Mouse (Mus musculus) cerebellum, postnatal 4 days (tissue): ENCODE results near the gene Tbce.
"Not testable (repeated sequence)": the region's sequence is repeated elsewhere in the genome, so short reads cannot be mapped to it uniquely, and the experiment has no call there.

Experiments used
- DNase-seq, 2 experiments: peaks; one replicate each; pipeline ENCODE4 v3.0.0; 2022; ENCODE audit warnings: low spot score in 2 of 2, mixed read lengths in 1 of 2

Gene Tbce

DNA sequence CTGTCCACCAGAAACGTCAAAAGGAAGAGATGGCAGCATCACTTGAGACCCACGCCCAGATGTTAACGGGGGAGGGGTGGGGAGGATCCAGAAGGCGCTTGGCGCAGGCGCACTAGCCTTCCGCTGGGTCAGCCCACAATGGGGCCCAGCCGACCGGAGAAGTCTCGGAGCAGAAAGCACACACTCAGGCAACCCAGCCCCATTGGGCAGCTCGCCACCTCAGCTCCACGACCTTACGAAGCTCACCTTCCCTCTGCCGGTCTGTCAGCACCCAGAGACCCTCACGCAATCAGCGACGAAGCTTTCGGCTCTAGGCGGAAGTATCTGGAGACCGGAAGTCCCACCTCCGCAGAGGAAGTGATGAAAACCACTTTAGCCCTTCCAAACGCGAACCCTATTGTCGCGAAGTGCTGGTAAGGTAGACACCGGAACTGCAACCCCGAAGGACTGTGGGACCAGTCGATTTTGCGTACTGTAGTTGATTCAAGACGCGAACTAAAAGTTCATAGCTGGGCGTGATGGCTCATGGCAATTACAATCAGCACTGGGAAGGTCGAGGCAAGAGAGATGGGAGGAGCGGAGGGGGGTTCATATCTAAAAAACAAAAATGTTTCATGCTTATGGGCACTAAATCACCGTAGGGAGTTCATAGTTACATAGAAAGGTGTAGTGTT is at the start of gene Tbce:
Gene Tbce, minus strand, starts transcription at position 347 of the 674 bp plus-strand sequence.
- DNase-seq = peak; percentile 70 to 88

DNA sequence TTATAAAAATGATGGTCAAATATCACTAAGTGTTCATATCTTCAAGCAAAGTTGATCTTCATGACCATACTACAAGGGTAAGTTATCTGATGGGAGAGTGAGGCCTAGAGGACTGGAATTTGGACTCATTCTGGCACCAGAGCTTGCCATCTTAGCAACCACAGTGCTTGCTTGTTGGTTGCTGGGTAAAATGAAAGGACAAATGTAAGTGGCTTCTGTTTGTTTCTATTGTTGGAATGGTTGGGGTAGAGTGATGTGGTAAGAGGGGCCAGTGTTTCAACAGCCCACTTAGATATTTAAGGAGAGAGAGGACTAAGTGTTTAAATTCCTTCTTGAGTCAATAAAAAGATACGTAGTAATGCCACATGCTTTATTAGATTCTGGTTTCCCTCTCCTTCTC is 49.2 kb upstream of the Tbce start:
- DNase-seq = no peak

DNA sequence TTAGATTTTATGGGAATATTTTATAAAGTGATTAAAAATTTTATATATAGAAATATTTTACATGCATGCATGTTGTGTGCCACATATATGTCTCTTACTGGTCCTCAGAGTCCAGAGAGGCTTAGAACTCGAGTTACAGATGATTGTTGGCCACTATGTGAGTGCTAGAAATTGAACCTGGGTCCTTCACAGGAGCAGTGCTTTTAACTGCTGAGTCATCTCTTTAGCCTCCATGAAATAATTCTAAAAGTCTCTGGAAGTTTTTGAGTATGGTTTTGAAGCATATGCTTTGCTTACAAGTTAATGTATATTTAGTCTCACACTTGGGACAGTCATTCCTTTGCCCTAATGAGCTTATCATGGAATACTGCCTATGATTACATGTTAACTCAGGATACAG is 35.9 kb upstream of the Tbce start:
- no peak for DNase-seq

DNA sequence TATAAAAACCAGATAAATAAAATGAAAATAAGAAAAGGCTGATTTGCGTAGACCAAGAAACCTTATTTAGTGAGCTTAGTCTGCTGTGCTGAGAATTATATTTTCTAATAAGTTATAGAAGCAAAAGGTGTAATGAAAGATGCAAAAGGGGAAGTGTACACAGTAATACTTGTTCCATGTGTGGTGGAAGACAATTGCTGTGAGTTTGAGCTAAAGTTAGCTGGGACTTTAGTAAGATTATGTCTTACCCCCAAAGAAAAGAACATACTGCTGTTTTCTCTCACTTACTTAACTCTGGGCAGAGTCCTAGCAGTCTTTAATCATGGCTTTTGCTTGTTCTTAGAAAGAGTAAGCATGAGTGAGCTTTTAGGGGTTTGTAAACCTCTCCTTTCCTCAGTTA is 34.9 kb upstream of the Tbce start:
- no peak for DNase-seq

DNA sequence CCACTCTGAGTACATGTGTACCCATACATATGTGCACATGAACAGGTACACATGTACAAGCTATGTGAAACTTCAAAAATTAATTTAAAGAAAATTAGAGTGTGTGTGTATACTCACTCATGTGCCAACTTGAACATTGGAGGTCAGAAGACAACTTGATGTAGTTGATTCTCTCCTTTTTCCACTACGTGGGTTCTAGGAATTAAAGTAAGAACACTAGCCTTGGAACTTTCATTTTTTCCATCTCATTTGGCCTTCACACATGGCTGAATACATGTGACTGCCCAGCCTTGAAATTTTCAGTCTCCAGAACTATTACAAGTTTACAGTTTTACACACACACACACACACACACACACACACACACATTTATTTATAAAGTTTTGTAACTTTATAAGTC is 29.9 kb upstream of the Tbce start:
- no peak for DNase-seq

DNA sequence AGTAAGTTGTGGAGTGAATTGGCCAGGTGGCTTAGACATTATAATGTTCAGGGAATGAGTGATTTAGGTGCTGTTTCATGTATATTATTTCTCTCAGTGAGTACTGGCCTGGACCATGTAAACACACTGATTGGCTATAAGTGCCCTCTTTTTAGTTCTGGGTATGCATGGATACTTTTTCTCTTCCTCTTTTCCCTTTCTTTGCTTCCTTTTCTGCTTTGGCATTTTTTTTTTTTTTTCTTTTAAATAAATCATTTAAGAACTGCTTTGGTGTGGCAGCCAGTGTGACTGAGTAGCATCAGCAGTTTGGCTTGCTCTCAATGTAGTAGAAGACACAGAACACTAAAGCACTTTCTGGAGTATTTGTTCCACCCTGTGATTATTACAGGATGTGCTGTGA is 28.6 kb upstream of the Tbce start:
- no peak for DNase-seq

DNA sequence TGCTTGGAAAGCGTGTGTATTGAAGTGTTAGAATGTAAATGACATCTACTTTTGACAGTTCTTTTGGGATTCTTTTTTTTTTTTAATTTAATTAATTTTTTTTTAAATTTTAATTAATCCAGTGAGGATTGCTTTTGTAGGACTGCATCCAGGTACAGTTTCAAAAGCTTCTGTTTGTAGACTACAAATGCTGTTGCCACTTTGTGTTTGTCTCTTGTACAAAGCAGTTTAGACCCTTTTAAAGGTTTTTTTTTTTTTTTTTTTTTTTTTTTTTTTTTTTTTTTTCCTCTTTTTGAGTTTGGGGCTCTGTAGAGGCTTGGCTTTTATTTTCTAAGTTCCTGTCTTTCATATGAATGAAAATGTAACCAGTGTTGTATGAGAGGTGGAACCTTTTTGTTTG is 26.3 kb upstream of the Tbce start:
- DNase-seq = no peak

DNA sequence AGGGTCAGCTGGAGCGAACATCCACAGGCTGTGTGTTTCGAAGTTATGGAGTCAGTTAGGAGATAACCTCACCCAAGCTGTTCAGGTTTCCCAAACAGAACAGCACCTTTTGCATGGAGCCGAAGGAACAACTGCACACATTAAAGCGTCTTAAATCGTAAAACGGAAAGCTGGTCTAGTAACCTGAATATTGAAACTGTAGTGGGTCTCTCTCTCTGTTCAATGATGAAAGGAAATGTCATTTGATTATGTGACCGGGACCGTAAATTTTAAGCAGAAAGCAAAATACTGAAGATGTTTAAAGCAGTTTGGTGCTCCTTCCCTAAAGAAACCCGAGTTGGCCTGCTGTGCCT is 25.6 kb upstream of the Tbce start:
- DNase-seq = no peak

DNA sequence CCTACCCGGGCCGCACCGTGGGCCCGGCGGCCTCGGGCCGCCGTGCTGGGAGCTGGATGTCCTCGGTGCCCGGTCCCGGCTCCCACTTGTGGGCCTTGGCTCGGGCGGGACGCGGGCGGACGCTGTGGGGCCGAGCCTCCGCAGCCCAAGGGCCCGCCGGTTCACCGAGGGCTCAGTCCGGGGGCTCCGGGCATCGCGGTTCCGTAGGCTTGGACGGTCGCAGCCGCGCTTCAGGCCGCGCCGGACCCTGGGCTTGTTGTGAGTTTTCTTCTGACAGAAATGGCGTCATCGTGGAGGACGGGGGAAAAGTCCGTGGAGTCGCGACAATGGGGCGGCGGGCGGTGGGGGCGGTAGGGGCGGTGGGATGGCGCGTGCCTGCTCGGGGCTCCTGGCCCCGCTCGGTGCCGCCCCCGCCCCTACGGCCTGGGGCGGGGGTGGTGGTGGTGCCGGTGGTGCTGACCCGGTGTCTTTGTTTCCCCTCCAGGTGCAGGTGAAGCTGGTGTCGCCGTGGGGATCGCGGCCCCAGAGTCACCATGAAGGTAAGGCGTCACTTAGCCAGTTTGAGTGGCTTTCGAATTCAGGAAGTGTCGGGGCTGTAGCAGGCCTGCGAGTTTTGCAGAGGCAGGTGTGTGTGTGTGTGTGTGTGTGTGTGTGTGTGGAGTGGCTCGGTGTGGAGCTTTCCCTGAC is 25.0 kb upstream of the Tbce start:
- peak; percentile 29 to 34 for DNase-seq

DNA sequence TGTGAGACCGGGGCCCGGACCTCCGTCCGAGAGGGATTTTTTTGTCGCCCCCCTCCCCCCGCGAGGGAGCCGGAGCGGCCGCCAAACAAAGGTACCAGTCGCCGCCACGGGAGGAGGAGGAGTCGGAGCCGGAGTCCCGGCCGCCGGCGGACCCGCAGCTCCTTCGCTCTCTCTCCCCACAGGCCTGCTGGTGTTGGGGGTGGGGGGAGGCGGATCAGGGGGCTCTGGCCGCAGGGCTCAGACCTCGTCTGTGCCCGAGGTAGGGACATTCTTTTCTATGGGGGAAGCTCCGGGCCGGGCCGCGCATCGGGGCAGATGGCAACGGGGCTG is 24.5 kb upstream of the Tbce start:
- no peak for DNase-seq

DNA sequence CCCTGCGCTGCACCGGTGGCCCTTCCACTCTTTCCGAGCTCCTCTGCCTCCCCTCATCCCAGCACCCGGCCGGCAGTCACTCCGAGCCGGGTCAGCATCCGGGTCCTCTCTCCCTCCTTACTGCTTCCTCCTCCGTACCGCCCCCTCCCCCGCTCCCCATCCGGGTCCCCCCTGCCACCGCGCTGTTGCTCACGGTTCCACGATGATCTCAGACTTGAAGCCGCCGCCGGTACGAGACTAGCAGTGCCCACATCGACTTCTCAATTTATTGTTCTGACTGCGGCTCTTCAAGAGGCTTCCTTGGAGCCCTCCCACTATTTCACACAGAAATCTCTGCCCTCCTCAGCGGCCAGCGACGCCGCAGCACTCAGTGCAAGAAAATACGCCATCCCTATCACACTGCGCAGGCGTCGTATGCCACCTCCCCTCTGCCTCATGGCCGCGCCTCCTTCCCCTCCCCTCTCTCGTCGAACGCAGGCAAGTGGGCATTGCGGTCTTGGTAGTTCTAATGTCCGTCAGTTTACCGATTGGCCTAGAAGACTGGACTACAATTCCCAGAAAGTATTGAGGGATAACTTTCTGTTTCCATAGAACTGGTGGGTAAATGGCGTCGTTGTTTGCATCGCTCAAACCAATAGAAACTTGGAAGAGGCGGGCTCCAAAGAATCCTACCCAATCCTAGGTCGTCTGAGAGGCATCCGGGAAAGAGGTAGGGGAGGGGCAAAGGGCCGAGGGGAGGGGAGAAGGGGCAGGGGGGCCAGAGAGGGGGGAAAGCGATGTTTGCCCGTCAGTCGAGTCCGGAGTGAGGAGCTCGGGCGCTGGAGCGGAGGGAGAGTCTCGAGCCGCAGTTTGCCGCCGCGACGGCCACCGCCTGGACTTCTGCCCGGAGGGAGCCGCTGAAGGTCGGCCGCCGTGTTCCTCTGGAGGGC is 23.8 kb upstream of the Tbce start, which contains the start of the genes Arid4b and Ggps1:
Gene Arid4b, plus strand, starts transcription at position 220 of the 929 bp plus-strand sequence.
Gene Ggps1, minus strand, starts transcription at position 476 of the 929 bp plus-strand sequence.
- peak; percentile 74 to 88 for DNase-seq

DNA sequence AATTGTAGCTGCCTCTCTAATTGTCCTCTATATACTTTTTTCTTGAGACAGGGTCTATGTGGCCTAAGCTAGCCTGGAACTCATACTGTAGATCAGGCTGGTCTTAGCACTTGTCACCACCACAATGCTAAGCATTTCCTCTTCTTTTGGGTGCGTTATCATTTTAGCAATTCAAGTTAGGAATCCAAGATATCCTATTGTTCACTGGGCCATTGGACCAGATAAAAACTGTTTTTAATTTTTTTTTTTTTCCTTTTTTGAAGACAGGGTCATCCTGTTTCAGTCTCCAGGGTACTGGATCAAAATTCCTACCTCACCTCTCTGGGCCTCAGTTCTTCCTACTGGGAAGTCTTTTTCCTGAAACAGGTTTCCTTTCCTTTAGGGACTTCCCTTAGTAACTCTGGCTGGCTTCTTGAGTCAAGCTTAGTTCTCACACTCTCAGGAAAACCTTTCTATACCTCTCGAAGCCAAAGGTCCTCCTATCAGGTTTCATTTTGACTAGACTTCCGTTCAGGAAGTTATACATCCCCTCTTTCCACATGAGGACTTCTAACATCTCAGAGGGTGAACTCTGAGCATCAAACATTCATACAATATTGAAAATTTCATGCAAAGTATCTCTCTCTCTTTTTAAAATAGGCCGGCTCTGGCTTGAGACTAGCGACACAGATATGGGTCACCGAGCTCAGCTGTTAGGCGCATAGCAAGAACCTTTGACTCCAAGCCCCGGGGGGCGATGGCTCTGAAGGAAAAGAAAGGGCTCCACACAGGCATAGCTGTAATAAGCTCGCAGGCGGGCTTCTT is 23.0 kb upstream of the Tbce start:
- no peak for DNase-seq

DNA sequence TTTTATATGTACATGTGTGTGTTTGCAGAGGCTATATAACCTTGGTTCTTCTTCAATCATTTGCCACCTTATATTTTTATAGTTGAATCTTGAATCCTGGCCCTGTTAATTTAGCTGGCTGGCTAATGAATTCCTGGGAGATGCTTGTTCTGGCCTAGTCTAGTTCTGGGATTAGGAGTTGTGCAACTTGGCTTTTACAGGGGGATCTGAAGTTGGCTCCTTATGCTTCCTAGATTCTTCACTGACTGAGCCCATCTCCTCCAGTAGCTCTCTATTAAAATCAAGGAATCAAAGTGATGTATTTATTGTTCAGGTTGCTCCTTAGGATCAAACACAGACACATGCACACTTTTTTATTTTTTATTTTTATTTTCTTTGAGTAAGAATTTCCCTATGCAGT is 20.1 kb upstream of the Tbce start:
- DNase-seq = no peak

DNA sequence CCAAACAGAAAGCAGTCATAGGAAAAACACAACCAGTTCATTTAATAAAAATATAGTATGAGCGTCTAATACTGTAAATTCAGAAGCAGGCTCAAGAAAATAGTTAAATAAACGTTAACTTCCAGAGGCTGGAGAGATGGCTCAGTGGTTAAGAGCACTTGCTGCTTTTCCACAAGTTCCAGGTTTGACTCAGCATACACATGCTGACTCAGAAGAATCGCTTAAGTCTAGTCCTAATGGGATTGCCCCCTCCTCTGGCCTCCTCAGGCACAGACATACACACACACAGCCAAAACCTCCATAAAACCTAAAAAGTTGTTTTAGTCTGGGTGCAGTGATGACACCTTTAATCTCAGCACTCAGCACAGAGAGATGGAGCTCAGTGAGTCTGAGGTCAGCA is 17.4 kb upstream of the Tbce start:
- no peak for DNase-seq

DNA sequence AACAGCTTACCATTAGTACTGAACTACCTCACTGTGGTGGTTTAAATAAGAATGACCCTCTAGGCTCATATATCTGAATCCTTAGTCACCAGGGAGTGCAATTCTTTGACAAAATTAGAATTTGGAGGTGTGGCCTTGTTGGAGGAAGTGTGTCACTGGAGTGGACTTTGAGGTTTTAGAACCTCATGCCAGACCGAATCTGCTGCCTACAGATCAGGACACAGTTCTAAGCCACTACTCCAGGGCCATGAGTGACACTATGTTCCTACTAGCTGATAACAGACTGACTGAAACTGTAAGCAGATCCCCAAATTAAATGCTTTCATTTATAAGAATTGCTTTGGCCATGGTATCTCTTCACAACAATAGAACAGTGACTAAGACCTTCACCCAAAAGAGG is 10.4 kb upstream of the Tbce start:
- DNase-seq = no peak

DNA sequence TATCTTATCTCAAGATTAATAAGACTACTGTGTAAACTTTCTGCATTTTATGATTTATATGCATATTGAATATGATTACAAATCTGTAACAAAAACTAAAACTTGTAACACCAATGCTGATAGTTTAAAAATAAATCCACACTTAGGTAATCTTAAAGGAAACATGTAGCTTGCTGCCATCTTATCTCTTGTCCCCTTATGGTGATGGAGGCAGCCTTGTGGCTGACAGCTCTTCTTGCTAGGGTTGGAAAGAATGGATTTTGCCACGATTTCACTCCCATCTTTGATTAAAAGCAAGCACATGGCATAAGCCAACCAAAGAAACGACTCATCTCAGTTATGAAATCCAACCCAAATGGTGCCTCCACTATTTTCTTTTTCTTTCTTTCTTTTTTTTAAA is 5.1 kb upstream of the Tbce start:
- DNase-seq = no peak

DNA sequence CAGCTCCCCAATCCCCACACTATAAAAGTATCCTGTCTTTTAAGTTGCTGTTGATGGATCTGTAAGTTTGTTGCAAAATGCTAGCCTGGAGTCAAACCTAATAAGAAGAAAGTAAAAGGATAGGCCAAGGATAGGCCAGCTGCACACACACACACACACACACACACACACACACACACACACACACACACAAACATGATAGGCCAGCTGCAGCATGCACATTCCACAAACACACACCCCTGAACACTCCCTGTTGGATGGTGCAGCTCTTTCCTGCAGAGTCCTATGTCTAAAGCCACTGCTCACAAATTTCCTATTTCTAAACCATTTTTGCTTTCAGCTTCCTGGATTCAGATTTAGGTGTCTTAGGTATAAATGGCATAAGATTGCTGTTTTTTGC is 4.4 kb upstream of the Tbce start:
- DNase-seq = no peak

DNA sequence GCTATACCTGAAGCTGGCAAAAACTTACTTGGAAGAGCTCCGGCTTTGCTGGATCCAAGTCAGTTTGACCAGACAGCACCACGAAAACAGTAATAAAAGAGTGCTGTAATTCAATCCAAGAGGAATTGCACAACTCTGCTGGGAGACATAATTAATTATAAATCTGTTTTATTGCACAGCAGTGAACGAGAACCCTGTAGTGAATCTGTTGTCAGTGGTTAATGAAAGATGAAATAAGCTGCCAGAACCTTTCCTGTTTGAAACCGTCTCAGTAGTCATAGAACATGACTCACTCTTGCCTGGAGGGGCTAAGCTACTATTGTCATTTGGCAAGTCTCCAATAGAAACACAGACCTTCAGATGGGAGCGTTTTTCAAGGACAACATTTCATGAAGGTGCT is 748 bp upstream of the Tbce start:
- no peak for DNase-seq

DNA sequence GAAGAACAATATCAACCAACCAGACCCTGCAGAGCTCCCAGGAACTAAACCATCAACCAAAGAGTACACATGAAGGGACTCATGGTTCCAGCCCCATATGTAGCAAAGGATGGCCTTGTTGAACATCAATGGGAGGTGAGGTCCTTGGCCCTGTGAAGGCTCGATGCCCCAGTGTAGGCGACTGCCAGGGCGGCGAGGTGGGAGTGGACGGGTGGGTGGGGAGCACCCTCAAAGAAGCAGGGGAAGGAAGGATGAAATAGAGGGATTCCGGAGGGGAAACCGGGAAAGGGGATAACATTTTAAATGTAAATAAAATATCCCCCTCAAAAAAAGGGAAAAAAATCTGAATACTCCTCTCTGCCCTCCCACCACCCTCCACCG is 537 bp downstream of the Tbce start:
- no peak for DNase-seq

DNA sequence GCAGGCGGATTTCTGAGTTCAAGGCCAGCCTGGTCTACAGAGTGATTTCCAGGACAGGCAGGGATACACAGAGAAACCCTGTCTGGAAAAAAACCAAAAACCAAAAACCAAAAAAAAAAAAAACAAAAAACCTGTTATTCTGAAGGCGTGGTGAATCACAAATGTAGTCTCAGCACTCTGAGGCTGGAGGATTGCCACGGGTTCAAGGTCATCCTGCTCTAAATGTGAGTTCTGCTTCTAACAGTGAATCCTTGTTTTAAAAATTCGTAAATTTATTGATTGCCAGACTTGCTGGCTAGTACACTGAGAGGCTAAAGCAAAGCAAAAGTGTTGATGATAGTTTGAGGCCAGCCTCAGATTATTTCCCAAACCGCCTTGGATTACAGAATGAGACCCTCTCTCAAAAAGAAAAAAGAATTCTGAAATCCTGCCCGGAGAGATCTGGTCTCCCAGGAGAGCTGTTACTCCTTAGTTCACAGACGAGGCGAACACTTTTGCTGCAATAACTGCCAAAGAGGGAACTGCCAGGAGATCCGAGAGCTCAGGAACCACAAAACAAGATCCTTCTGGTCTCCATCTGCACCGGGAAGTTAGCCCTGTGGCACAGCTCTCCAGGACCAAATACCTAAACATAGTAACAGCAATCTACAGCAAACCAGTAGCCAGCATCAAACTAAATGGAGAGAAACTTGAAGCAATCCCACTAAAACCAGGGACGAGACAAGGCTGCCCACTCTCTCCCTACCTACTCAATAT is 3.4 kb downstream of the Tbce start:
- DNase-seq = no peak

DNA sequence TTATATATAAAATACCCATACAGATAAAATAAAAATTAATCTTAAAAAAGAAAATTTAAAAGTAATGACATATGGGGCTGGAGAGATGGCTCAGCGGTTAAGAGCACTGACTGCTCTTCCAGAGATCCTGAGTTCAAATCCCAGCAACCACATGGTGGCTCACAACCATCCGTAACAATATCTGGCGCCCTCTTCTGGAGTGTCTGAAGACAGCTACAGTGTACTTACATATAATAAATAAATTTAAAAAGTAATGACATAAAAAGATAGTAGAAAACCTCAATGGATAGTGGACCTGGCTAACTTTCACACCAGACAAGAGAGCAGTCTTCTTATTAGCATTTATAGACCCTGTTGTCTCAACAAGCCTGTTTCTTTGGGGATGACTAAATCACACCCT is 4.1 kb downstream of the Tbce start:
- not testable (repeated sequence) for DNase-seq
